Mouse (Mus musculus) midbrain, embryonic 11.5 days (tissue): ENCODE results near the gene Kcnj11. TPM values are rescaled to one million over a fixed set of nuclear protein-coding genes. Genes with fewer than 3 reads are reported as not detected.

Source experiments
- ATAC-seq: fragments of 200-750 bp; cut with Nextera tagmentation; 2 replicates; pipeline ENCODE4 v1.8.0; 2017; ENCODE audit warnings: moderate TSS enrichment, moderate library complexity; ENCODE audit not compliant: low FRiP score
- DNase-seq: peaks from one replicate; pipeline ENCODE4 v3.0.0; 2015; ENCODE audit warnings: low spot score; ENCODE audit errors: missing footprints
- H3K27ac ChIP-seq: fragments of 300-500 bp; sonication (generic); 2 replicates; pipeline ENCODE4 v1.5.1; 2014; ENCODE audit warnings: low read depth, low read length
- H3K27me3 ChIP-seq: fragments of 300-500 bp; sonication (generic); 2 replicates; pipeline ENCODE4 v1.6.1; 2014; ENCODE audit warnings: mild to moderate bottlenecking, low read length, moderate library complexity, mixed read lengths; ENCODE audit not compliant: control insufficient read depth, insufficient read depth
- H3K36me3 ChIP-seq: fragments of 300-500 bp; sonication (generic); 2 replicates; pipeline ENCODE4 v1.6.1; 2014; ENCODE audit warnings: mild to moderate bottlenecking, low read length, moderate library complexity, mixed read lengths; ENCODE audit not compliant: control insufficient read depth, insufficient read depth
- H3K4me1 ChIP-seq: fragments of 300-500 bp; sonication (generic); 2 replicates; pipeline ENCODE4 v1.6.1; 2014; ENCODE audit warnings: low read length; ENCODE audit not compliant: control insufficient read depth, insufficient read depth
- H3K4me2 ChIP-seq: fragments of 300-500 bp; sonication (generic); 2 replicates; pipeline ENCODE4 v1.6.1; 2014; ENCODE audit warnings: mild to moderate bottlenecking, moderate library complexity
- H3K4me3 ChIP-seq: fragments of 300-500 bp; sonication (generic); 2 replicates; pipeline ENCODE4 v1.5.1; 2014; ENCODE audit warnings: low read depth, low read length
- H3K9ac ChIP-seq: fragments of 300-500 bp; sonication (generic); 2 replicates; pipeline ENCODE4 v1.6.1; 2014; ENCODE audit warnings: low read length
- H3K9me3 ChIP-seq: fragments of 300-500 bp; sonication (generic); 2 replicates; pipeline ENCODE4 v1.6.1; 2016; ENCODE audit warnings: low read length; ENCODE audit not compliant: control insufficient read depth
- WGBS: fragments of 180-500 bp; shearing (Covaris S2); extraction: QIAGEN DNeasy Blood & Tissue Kit; methylation state at CpG from one replicate; pipeline ENCODE4 v1.1.7; 2014; 5-methylcytosine and 5-hydroxymethylcytosine counted together
- polyA plus RNA-seq: library from polyadenylated mRNA; unstranded; fragments of >200 nt; fragmentation: Nextera tagmentation; extraction: Ambion mirVana; gene quantifications from 2 replicates; pipeline ENCODE4 v1.2.1, GENCODE M21; 2014

Kcnj11 gene
- polyA plus RNA-seq, 1 experiment from 2014 or later: 0.49 TPM

GRCm38 (mm10) chr7:46047873-46048562 is 52.5 kb downstream of the Kcnj11 start:
- Histone ChIP-seq H3K4me2 (no peak overlapping the region), H3K9me3 (no peaks in the 10 kb centered on the region), H3K36me3 (peaks cover 23% of the 10 kb centered on the region), H3K9ac (no peak overlapping the region), H3K27ac (no peak overlapping the region), H3K4me3 (no peak overlapping the region), H3K27me3 (no peaks in the 10 kb centered on the region), H3K4me1 (0 out of 2 replicates have a peak, but pooled peaks cover 3% of the 10 kb centered on the region)
- WGBS: 92% methylated on average over 13 of the region's 13 CpGs
- no peak for ATAC-seq
- no peak for DNase-seq

GRCm38 (mm10) chr7:46045882-46046281 is 54.7 kb downstream of the Kcnj11 start:
- H3K9me3 ChIP-seq: no peaks in the 10 kb centered on the region
- H3K4me3 ChIP-seq: no peak overlapping the region
- H3K27ac ChIP-seq: no peak overlapping the region
- DNase-seq (no peak), ATAC-seq (no peak)
- H3K27me3 ChIP-seq: no peaks in the 10 kb centered on the region
- H3K9ac ChIP-seq: no peak overlapping the region
- WGBS: 95% methylated on average over 11 of the region's 11 CpGs
- no peak overlapping the region for H3K4me2 ChIP-seq
- 0 out of 2 replicates have a peak, but pooled peaks cover 3% of the 10 kb centered on the region for H3K4me1 ChIP-seq
- H3K36me3 ChIP-seq: peaks cover 23% of the 10 kb centered on the region

GRCm38 (mm10) chr7:46044106-46044505 is 56.5 kb downstream of the Kcnj11 start:
- Histone ChIP-seq H3K27ac (no peak overlapping the region), H3K4me3 (no peak overlapping the region), H3K27me3 (no peaks in the 10 kb centered on the region), H3K4me2 (no peak overlapping the region), H3K36me3 (peaks cover 19% of the 10 kb centered on the region), H3K4me1 (no peaks in the 10 kb centered on the region), H3K9ac (no peak overlapping the region), H3K9me3 (no peaks in the 10 kb centered on the region)
- no peak for ATAC-seq
- WGBS: 90% methylated on average over 10 of the region's 10 CpGs
- DNase-seq: no peak

Other genes starting within 250 kb of the Kcnj11 start
- 76.7 and 84.0 TPM in 2 replicates for gene Kdelr1, start 228.0 kb downstream of the Kcnj11 start, polyA plus RNA-seq
- 0.14 and 0.17 TPM in 2 replicates for gene Grin2d, start 222.4 kb downstream of the Kcnj11 start, polyA plus RNA-seq
- gene Syngr4, start 204.1 kb downstream of the Kcnj11 start, polyA plus RNA-seq: 0.63 and 1.3 TPM in 2 replicates
- gene Tmem143, start 203.8 kb downstream of the Kcnj11 start, polyA plus RNA-seq: 3.0 and 3.2 TPM in 2 replicates
- 27.2 and 28.2 TPM in 2 replicates for gene Emp3, start 179.4 kb downstream of the Kcnj11 start, polyA plus RNA-seq
- 2.0 and 2.4 TPM in 2 replicates for gene Ccdc114, start 176.7 kb downstream of the Kcnj11 start, polyA plus RNA-seq
- 0.03 and 0.44 TPM in 2 replicates for gene Abcc6, start 70.5 kb downstream of the Kcnj11 start, polyA plus RNA-seq
- 13.9 and 14.1 TPM in 2 replicates for gene Nomo1, start 67.1 kb downstream of the Kcnj11 start, polyA plus RNA-seq
- 0.46 and 0.49 TPM in 2 replicates for gene Abcc8, start 79.3 kb upstream of the Kcnj11 start, polyA plus RNA-seq
- gene Ush1c, start 137.7 kb upstream of the Kcnj11 start, polyA plus RNA-seq: 2.6 and 2.8 TPM in 2 replicates
- gene Otog, start 140.2 kb upstream of the Kcnj11 start, polyA plus RNA-seq: not detected in 2 replicates